Comparison of ENCODE assay signal across 8 mouse cellular contexts in the genomic region with DNA sequence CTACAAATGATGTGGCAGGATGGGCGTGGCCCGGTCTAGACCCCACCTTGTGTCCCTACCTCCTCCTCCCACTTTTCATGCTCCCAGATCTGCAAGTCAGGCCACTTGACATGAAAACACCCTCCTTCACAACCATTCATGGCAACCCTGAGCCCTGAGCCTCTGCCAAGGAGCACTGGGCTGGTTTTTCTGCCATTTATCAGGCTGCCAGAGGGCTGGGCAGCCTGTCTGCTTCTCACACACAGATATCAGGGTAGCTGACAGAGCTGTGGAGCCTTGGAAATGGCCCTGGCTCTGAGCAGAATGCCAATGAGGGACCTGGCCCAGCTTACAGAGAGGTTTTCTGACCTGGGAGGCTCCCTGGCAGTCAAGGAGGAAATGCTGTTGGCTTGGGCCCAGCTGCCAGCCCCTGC.
DNase-seq lines count a peak whose midpoint lies in the region; ATAC-seq and TF ChIP-seq lines count a peak whose summit lies in the region.

No protein-coding gene starts in this region.

- no peak overlapping the region for H3K4me2 ChIP-seq in heart, embryonic 15.5 days

- TF ChIP-seq POLR2A in thymus, adult 2 months (IDR thresholded peaks at IDR 0.05; ENCODE audit: control insufficient read depth, extremely low read depth, insufficient read depth, low read length, poor library complexity): no peak

- peak overlapping the region; percentile 57 for H3K27ac ChIP-seq in heart, embryonic 15.5 days
- no peak overlapping the region for H3K27ac ChIP-seq in thymus, adult 2 months (ENCODE audit: control insufficient read depth, insufficient read depth, low read length)

- H3K36me3 ChIP-seq in heart, embryonic 15.5 days: no peaks in the 10 kb centered on the region
- H3K36me3 ChIP-seq in thymus, adult 2 months (ENCODE audit: control insufficient read depth, insufficient read depth, low read length): no peaks in the 10 kb centered on the region

- no peak overlapping the region for H3K9ac ChIP-seq in heart, embryonic 15.5 days

- H3K27me3 ChIP-seq in heart, embryonic 15.5 days: no peaks in the 10 kb centered on the region
- no peaks in the 10 kb centered on the region for H3K27me3 ChIP-seq in thymus, adult 2 months (ENCODE audit: control insufficient read depth, insufficient read depth, low read length)

- TF ChIP-seq CTCF in thymus, adult 2 months (IDR thresholded peaks at IDR 0.05; ENCODE audit: borderline replicate concordance, control insufficient read depth, extremely low read depth, insufficient read depth, low read length, poor library complexity): no peak

- H3K4me1 ChIP-seq in heart, embryonic 15.5 days (replicated peaks): peaks cover 17% of the 10 kb centered on the region
- no peaks in the 10 kb centered on the region for H3K4me1 ChIP-seq in thymus, adult 2 months (replicated peaks; ENCODE audit: control insufficient read depth, insufficient read depth, low read length)

- 73% methylated on average over 2 of the region's 2 CpGs for WGBS in heart, embryonic 15.5 days
- WGBS in thymus, adult 2 months: 93% methylated on average over 2 of the region's 2 CpGs

- H3K4me3 ChIP-seq in heart, embryonic 15.5 days: no peak overlapping the region
- no peak overlapping the region for H3K4me3 ChIP-seq in thymus, adult 2 months (ENCODE audit: control insufficient read depth, insufficient read depth, low read length)

- peak; percentile 77 for ATAC-seq in heart, embryonic 15.5 days (replicated peaks; ENCODE audit: insufficient number of reproducible peaks, insufficient read depth, low FRiP score, low read depth)

- peak; percentile 6 for DNase-seq in gastrocnemius, postnatal 25 days
- no peak for DNase-seq in gastrocnemius, adult 8-10 months (ENCODE audit: low spot score in 2 of 2)
- peak; percentile 4 to 13 for DNase-seq in adrenal gland, postnatal 4 days (ENCODE audit: low spot score in 2 of 2)
- peak; percentile 41 to 55 for DNase-seq in lung, adult 18-20 months
- DNase-seq in right cerebral cortex, adult 2 months (ENCODE audit: low spot score in 2 of 2): peak; percentile 17 to 40
- DNase-seq in thymus, adult 2 months: no peak
- DNase-seq in thymus, postnatal 4 days: no peak

- no peaks in the 10 kb centered on the region for H3K9me3 ChIP-seq in heart, embryonic 15.5 days (replicated peaks)

Comparison
In these comparisons a context has a peak if more than half of its experiments do, and no peak if none do; other contexts are left out.
1. DNase-seq: peak in gastrocnemius, postnatal 25 days (single experiment), adrenal gland, postnatal 4 days (2 of 2), lung, adult 18-20 months (2 of 2) and right cerebral cortex, adult 2 months (2 of 2); none in gastrocnemius, adult 8-10 months (0 of 2), thymus, adult 2 months (single experiment) and thymus, postnatal 4 days (single experiment).